19 mouse cellular contexts compared by ENCODE assay signal in genomic region chr13:95696120-95696653, GRCm38 (mm10). TPM values are rescaled to one million over a fixed set of nuclear protein-coding genes. Genes with fewer than 3 reads are reported as not detected.
DNase-seq lines count a peak whose midpoint lies in the region; ATAC-seq and TF ChIP-seq lines count a peak whose summit lies in the region.
"Had no signal": no experiment of that assay in that cellular context is flagged by ENCODE, and none has a peak within 500 bp of the region (broad histone marks: within the 10 kb centered on the region; RNA-seq: fewer than 3 reads in every experiment).

No protein-coding gene starts in this region.

- no peak overlapping the region for H3K4me3 ChIP-seq in hindbrain, postnatal 0 days (ENCODE audit: low read length)
- no peak overlapping the region for H3K4me3 ChIP-seq in hindbrain, embryonic 12.5 days
- H3K4me3 ChIP-seq in E14TG2a.4 (replicated peaks; ENCODE audit: low read length): peak overlapping the region; percentile 54
- no peak overlapping the region for H3K4me3 ChIP-seq in forebrain, postnatal 0 days (ENCODE audit: low read depth, low read length)
- H3K4me3 ChIP-seq: embryonic facial prominence, embryonic 13.5 days; gastrocnemius, adult 2 months; heart, embryonic 15.5 days; limb, embryonic 12.5 days had no signal

- 82% methylated on average over 9 of the region's 9 CpGs for WGBS in hindbrain, postnatal 0 days
- 88% methylated on average over 9 of the region's 9 CpGs for WGBS in hindbrain, embryonic 12.5 days
- 53% methylated on average over 9 of the region's 9 CpGs for WGBS in forebrain, postnatal 0 days

- ATAC-seq in hindbrain, postnatal 0 days: 0 out of 2 replicates have a peak, but pooled peaks have one; percentile 51
- no peak for ATAC-seq in hindbrain, embryonic 12.5 days (ENCODE audit: low FRiP score)
- ATAC-seq in forebrain, postnatal 0 days: peak; percentile 55
- ATAC-seq: midbrain, embryonic 16.5 days had no signal

- no peak for DNase-seq in hindbrain, postnatal 0 days (ENCODE audit: low spot score)
- peak; percentile 29 for DNase-seq in MN1 (ENCODE audit: low spot score)
- no peak for DNase-seq in forebrain, postnatal 0 days
- DNase-seq in embryo, embryonic 10 days (ENCODE audit: low spot score): no peak
- DNase-seq in frontal cortex, postnatal 10 days (ENCODE audit: low spot score in 2 of 2): no peak
- DNase-seq: adrenal gland, postnatal 14 days; cerebellum, adult 18-20 months; gastrocnemius, adult 2 months; kidney, adult 2 months; kidney, postnatal 14 days; right cerebral cortex, postnatal 4 days had no signal

- H3K9ac ChIP-seq in hindbrain, postnatal 0 days (replicated peaks; ENCODE audit: low read length): no peak overlapping the region
- no peak overlapping the region for H3K9ac ChIP-seq in hindbrain, embryonic 12.5 days
- H3K9ac ChIP-seq in forebrain, postnatal 0 days: no peak overlapping the region
- H3K9ac ChIP-seq: embryonic facial prominence, embryonic 13.5 days; heart, embryonic 15.5 days; limb, embryonic 12.5 days; lung, embryonic 14.5 days had no signal

- no peaks in the 10 kb centered on the region for H3K36me3 ChIP-seq in hindbrain, postnatal 0 days (ENCODE audit: insufficient read depth, low read length)
- H3K36me3 ChIP-seq in hindbrain, embryonic 12.5 days: no peaks in the 10 kb centered on the region
- no peaks in the 10 kb centered on the region for H3K36me3 ChIP-seq in E14TG2a.4 (ENCODE audit: insufficient read depth, low read length)
- H3K36me3 ChIP-seq in forebrain, postnatal 0 days (ENCODE audit: insufficient read depth): no peaks in the 10 kb centered on the region
- H3K36me3 ChIP-seq: heart, embryonic 15.5 days; limb, embryonic 12.5 days had no signal

- H3K9me3 ChIP-seq in hindbrain, postnatal 0 days (ENCODE audit: low read length): no peaks in the 10 kb centered on the region
- H3K9me3 ChIP-seq in hindbrain, embryonic 12.5 days (replicated peaks): no peaks in the 10 kb centered on the region
- H3K9me3 ChIP-seq in E14TG2a.4 (ENCODE audit: low read length): no peaks in the 10 kb centered on the region
- H3K9me3 ChIP-seq in forebrain, postnatal 0 days (ENCODE audit: low read length): no peaks in the 10 kb centered on the region
- H3K9me3 ChIP-seq: embryonic facial prominence, embryonic 13.5 days; heart, embryonic 15.5 days; limb, embryonic 12.5 days had no signal

- H3K27ac ChIP-seq in hindbrain, postnatal 0 days: no peak overlapping the region
- H3K27ac ChIP-seq in hindbrain, embryonic 12.5 days: no peak overlapping the region
- no peak overlapping the region for H3K27ac ChIP-seq in forebrain, postnatal 0 days (ENCODE audit: low read depth, low read length)
- H3K27ac ChIP-seq: embryonic facial prominence, embryonic 13.5 days; gastrocnemius, adult 2 months; heart, embryonic 15.5 days; limb, embryonic 12.5 days had no signal

- H3K4me2 ChIP-seq in hindbrain, postnatal 0 days (ENCODE audit: low read depth, low read length): no peak overlapping the region
- H3K4me2 ChIP-seq in hindbrain, embryonic 12.5 days (replicated peaks): no peak overlapping the region
- no peak overlapping the region for H3K4me2 ChIP-seq in forebrain, postnatal 0 days (ENCODE audit: low read depth)
- H3K4me2 ChIP-seq: embryonic facial prominence, embryonic 13.5 days; heart, embryonic 15.5 days; limb, embryonic 12.5 days; lung, embryonic 14.5 days had no signal

- no peaks in the 10 kb centered on the region for H3K27me3 ChIP-seq in hindbrain, postnatal 0 days (ENCODE audit: insufficient read depth, low read length)
- H3K27me3 ChIP-seq in hindbrain, embryonic 12.5 days: no peaks in the 10 kb centered on the region
- H3K27me3 ChIP-seq in E14TG2a.4 (ENCODE audit: insufficient read depth, low read length): no peaks in the 10 kb centered on the region
- no peaks in the 10 kb centered on the region for H3K27me3 ChIP-seq in forebrain, postnatal 0 days (ENCODE audit: insufficient read depth, low read length)
- H3K27me3 ChIP-seq: embryonic facial prominence, embryonic 13.5 days; heart, embryonic 15.5 days; limb, embryonic 12.5 days had no signal

- H3K4me1 ChIP-seq in hindbrain, postnatal 0 days (ENCODE audit: insufficient read depth, low read length): no peaks in the 10 kb centered on the region
- no peaks in the 10 kb centered on the region for H3K4me1 ChIP-seq in hindbrain, embryonic 12.5 days
- H3K4me1 ChIP-seq in E14TG2a.4 (replicated peaks; ENCODE audit: low read depth, low read length): peaks cover 9% of the 10 kb centered on the region; the same call in 1 of the 2 replicates
- no peaks in the 10 kb centered on the region for H3K4me1 ChIP-seq in forebrain, postnatal 0 days (ENCODE audit: insufficient read depth)

- no peak for TF ChIP-seq CTCF in hindbrain, postnatal 0 days (IDR thresholded peaks at IDR 0.05; ENCODE audit: low read depth)
- no peak for TF ChIP-seq CTCF in E14TG2a.4 (conservative IDR thresholded peaks at IDR 0.05; ENCODE audit: low read length)
- TF ChIP-seq CTCF in forebrain, postnatal 0 days (IDR thresholded peaks at IDR 0.05; ENCODE audit: low read depth): no peak

RNA-seq across cellular contexts. Expression of gene F2rl2, which starts 0.5 kb away (rescaled TPM):
- 0.26 and 0.83 TPM in 2 replicates for total RNA-seq in hindbrain, postnatal 0 days (2014; rRNA removed)
- 0.54 and 0.66 TPM in 2 replicates for polyA plus RNA-seq in hindbrain, postnatal 0 days (2015; fragmentation: Nextera tagmentation; extraction: Ambion mirVana)
- polyA plus RNA-seq in hindbrain, embryonic 12.5 days (2016; fragmentation: Nextera tagmentation; extraction: Ambion mirVana): 1.1 and 1.4 TPM in 2 replicates
- total RNA-seq in forebrain, postnatal 0 days (2014; rRNA removed): 0.10 and 1.1 TPM in 2 replicates
- polyA plus RNA-seq in forebrain, postnatal 0 days (2015; fragmentation: Nextera tagmentation; extraction: Ambion mirVana): 0.38 and 0.39 TPM in 2 replicates
- total RNA-seq: gastrocnemius, adult 2 months; MEL had no signal
